Mouse (Mus musculus): ENCODE data around the gene Unk.

Unk gene

GRCm38 (mm10) chr11:116029086-116029865, 846 bp upstream of the Unk start:
- in situ Hi-C loops (cut with MboI): no loop called here

GRCm38 (mm10) chr11:116030898-116031845, 1.1 kb downstream of the Unk start:
- in situ Hi-C loops (cut with MboI): no loop called here

GRCm38 (mm10) chr11:116034584-116034983, 4.5 kb downstream of the Unk start:
- in situ Hi-C loops (cut with MboI): no loop called here

DNA sequence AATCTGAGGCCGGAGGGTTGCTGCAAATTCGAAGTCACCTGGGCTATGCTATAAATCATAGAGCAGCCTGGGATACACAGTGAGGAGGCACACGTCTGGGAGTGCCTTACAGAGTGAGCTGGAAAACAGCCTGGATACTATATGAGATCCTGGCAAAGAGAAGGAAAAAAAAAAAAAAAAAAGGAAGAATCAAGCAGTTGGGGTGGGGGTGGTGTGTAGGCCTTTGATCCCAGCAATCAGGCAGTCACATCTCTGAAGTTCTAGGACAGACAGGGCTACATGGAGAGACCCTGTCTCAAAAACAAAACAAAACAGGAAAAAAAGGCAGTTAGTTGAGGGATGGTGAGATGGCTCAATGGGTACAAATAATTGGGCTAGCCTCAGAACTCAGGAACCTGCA, 6.5 kb downstream of the Unk start:
- in situ Hi-C loops (cut with MboI): no loop called here

DNA sequence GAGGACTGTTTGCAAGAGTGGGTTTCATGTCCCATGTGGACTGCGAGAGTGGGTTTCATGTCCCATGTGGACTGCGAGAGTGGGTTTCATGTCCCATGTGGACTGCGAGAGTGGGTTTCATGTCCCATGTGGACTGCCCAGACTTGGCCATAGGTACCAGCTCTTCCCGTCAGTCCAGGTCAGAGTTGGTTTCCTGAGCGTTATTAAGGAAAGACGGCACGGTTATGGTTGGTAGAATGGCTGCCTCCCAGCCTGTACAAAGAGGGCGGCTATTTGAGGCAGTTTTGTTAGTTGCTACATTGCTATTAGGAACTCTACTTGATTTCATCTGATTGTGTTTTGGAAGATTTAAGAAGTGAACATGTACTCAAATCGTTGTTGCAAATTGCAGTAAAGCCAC, 7.7 kb downstream of the Unk start:
- in situ Hi-C loops (cut with MboI): no loop called here

DNA sequence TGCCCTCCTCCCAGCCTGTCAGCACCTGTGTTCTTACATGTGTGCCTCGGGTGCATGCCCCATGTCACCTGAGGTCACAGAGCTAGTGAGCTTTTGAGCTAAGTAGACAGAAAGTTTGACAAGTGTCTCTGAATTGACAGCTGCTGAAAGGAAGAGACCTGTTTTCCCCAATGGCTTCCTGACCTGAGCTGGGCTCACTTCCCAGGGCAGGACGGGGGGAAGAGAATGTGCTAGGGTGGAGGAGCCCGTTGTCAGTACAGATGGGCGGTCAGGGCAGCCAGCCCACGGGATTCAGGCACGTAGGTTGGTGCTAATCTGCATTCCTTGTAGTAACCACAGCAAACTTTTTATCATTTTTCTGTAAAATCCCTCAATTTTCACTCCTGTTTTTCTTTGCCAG, 10.5 kb downstream of the Unk start:
- in situ Hi-C loops (cut with MboI): no loop called here

DNA sequence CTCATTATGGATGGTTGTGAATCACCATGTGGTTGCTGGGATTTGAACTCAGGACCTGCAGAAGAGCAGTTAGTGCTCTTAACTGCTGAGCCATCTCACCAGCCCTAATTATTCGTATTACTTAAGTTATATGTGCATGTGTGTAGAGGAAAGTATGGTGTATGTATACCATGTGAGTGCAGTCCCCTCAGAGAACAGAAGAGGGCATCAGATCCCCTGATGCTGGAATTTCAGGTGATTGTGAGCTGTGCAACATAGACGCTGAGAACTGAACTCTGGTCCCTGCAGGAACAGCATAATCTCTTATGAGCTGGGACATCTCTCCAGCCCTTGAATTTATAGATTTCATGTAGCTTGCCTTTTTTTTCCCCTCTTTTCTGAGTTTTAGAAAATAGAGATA, 11.7 kb downstream of the Unk start:
- in situ Hi-C loops (cut with MboI): no loop called here

DNA sequence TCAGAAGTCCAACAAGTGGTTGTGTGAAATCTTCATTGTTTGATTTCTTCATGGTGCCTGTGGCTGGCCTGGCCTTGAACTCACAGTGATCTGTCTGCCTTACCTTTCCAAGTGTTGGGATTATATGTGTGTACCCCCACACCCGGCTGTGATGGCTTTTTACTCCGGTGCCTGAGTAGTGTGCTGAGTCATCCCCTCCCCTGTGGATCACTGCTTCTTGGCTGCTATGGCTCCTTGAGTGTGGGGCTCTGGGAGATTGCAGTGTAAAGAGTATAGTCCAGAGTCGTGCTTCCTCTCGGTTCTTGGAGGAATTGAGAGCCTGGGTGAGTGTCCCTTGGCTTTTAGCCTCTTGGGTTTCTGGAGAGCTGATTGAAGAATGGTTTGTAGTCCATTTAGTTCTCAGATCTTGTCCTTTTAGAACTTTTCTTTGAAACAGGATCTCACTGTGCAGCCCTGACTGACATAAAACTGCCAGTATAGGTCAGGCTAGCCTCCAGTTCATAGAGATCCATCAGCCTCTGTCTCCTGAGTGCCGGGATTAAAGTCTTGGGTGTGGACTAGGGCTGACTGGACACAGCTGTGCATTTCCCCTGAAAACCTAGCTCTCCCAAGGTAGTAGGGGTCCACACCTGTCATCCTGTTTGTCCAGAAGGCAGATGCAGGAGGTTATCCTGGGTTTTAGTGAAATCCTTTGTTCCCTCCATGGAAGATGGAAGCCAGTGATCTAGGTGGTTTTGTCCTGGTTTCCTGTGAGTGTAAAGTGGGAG, 12.4 kb downstream of the Unk start:
- in situ Hi-C loops (cut with MboI): no loop called here

- in situ Hi-C loops (cut with MboI): no loop called here
Measured at GRCm38 (mm10) chr11:116043286-116043685, 13.2 kb downstream of the Unk start.

- in situ Hi-C loops (cut with MboI): no loop called here
Measured at GRCm38 (mm10) chr11:116045173-116045572, 15.1 kb downstream of the Unk start.

DNA sequence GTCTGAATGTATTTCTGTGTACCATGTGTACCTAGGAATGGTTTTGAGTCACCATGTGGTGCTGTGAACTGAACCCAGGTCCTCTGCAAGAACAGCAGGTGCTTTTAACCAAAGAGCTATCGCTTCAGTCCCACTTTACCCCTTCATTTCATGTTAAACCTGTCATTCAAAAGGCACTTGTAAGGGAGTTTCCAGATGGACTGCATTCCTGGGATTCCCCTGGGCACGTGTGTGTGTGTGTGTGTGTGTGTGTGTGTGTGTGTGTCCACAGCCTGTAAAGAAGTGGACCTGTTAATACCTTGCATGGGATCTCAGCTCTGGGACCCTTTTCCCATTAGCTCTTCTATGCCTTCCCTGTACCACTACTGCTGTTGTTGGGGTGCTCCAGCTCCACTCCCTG, 19.5 kb downstream of the Unk start:
- in situ Hi-C loops (cut with MboI): no loop called here

DNA sequence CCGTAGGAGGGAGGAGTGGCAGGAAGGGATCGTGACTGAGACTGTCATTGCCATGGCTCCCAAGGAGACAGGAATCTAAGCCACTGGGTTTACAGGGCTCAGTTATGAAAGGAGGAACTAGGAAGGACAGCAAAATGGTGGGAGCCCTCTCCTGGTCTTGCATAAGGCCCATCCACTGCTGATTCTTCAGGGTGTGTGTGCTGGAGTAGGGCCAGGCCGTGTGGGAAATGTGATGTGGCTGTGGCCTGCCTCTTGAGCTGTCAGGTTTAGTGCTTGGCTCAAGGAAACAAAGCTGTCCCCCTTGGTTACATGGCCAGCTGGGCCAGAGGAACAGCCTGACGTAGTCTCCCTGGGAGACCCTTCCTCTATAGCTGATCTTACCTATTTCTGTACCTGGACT, 20.1 kb downstream of the Unk start:
- in situ Hi-C loops (cut with MboI): no loop called here

GRCm38 (mm10) chr11:116053510-116054229, 23.5 kb downstream of the Unk start:
- in situ Hi-C loops (cut with MboI): no loop called here

DNA sequence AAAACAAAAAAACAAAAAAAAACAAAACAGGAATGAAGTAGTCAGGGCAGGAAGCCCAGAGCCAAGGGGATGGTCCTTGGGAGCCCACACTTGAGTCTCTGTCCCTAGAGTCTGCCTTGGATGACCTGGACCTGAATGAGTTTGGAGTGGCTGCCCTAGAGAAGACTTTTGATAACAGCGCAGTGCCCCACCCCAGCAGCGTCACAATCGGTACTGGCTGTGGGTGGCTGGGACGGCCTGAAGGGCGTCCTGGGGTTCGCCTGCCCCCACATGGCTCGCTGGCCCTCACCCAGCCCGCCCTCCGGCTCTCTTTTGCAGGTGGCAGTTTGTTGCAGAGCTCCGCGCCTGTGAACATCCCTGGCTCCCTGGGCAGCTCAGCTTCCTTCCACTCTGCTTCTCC, 25.8 kb downstream of the Unk start:
- in situ Hi-C loops (cut with MboI): no loop called here

- in situ Hi-C loops (cut with MboI): no loop called here
Measured at GRCm38 (mm10) chr11:116057237-116057881, 27.2 kb downstream of the Unk start.

GRCm38 (mm10) chr11:116058022-116058614, 28.0 kb downstream of the Unk start:
- in situ Hi-C loops (cut with MboI): no loop called here

DNA sequence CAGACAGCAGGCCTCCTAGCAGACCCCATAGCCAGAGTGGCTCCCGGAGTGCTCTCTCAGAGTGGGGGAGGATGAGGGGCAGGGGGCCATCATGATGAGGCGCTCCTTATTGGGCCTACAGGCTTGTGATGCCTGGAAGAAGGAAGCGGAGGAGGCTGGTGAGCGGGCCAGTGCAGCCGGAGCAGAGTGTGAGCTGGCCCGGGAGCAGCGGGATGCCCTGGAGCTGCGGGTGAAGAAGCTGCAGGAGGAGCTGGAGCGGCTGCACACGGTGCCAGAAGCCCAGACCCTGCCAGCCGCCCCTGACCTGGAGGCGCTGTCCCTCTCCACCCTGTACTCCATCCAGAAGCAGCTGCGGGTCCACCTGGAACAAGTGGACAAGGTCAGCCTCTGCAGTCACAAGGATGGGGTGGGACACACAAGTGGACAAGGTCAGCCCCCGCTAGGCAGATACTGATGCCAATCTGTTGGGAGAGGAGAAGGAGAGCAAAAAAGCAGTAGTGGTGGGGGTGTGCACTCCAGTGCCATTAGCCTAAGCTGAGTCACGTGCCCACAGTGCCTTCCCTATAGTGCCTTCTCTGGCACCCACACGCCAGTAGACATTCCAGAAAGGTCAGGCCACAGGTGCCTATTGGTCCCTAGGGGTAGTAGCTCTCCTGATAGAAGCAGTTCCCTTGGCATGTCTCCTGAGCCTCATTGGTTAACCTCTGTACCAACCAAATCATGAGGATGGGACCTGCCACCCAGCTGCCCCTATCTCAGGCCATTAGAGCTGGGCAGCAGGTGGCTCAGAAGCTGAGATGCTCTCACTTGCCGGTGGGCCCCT, 29.0 kb downstream of the Unk start:
- in situ Hi-C loops (cut with MboI): no loop called here

DNA sequence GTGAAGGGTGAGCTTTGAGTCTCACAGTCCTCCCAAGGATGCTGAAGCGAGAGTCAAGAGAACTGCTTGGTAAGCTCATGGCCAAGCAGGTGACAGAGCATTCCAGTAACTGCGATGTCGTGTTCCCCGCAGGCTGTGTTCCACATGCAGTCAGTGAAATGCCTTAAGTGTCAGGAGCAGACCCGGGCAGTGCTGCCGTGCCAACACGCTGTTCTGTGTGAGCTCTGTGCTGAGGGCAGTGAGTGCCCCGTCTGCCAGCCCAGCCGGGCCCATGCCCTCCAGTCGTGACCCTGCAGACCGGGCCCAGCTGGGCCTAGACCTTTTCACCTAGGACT, 29.5 kb downstream of the Unk start:
- in situ Hi-C loops (cut with MboI): no loop called here

- in situ Hi-C loops (cut with MboI): no loop called here
Measured at GRCm38 (mm10) chr11:116060596-116060995, 30.5 kb downstream of the Unk start.
